8 mouse cellular contexts compared by ENCODE assay signal in the genomic region with DNA sequence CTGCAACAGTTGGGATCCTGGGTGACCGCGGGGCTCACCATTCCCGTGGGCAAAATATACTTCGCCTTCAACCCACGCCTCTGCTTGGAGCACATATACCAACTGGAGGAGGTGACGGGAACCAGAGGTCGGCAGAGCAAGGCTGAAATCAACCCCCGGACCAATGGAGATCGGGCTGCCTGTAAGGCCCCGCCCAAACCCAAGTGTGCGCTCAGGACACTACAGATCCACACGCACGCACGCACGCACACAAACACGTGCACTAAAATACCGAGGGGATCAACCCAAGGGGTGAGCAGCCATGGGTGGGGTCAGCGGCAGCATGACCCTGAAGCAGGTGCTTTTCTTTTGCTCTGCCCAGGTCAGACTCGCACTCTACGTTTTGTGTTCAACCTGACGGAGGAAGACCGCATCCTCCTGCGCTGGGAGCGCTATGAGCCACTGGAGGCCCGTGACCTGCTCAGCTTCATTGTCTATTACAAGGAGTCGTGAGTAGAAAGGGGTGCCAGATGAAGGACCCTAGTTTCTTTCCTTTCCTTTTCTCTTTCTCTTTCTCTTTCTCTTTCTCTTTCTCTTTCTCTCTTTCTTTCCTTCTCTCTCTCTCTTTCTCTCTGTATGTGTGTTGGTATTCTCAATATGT. TPM values are rescaled to one million over a fixed set of nuclear protein-coding genes. Genes with fewer than 3 reads are reported as not detected.
DNase-seq lines count a peak whose midpoint lies in the region; ATAC-seq lines count a peak whose summit lies in the region.

No protein-coding gene starts in this region.

- H3K4me2 ChIP-seq in heart, embryonic 15.5 days: peak overlapping the region; percentile 63
- peak overlapping the region; percentile 50 for H3K4me2 ChIP-seq in hindbrain, embryonic 13.5 days
- H3K4me2 ChIP-seq in midbrain, embryonic 11.5 days: peak overlapping the region; percentile 41

- H3K9me3 ChIP-seq in heart, embryonic 15.5 days (replicated peaks): no peaks in the 10 kb centered on the region
- no peaks in the 10 kb centered on the region for H3K9me3 ChIP-seq in hindbrain, embryonic 13.5 days
- no peaks in the 10 kb centered on the region for H3K9me3 ChIP-seq in midbrain, embryonic 11.5 days (ENCODE audit: control insufficient read depth, low read length)

- no peak; the same call in 1 of the 2 replicates for ATAC-seq in heart, embryonic 15.5 days (replicated peaks; ENCODE audit: insufficient number of reproducible peaks, insufficient read depth, low FRiP score, low read depth)
- no peak for ATAC-seq in hindbrain, embryonic 13.5 days (ENCODE audit: low FRiP score)
- no peak for ATAC-seq in midbrain, embryonic 11.5 days (ENCODE audit: low FRiP score)

- H3K4me3 ChIP-seq in heart, embryonic 15.5 days: peak overlapping the region; percentile 36
- peak overlapping the region; percentile 22 for H3K4me3 ChIP-seq in hindbrain, embryonic 13.5 days
- H3K4me3 ChIP-seq in midbrain, embryonic 11.5 days (ENCODE audit: low read depth, low read length): no peak overlapping the region

- WGBS in heart, embryonic 15.5 days: 6% methylated on average over 26 of the region's 26 CpGs
- whole genome bisulfite sequencing in hindbrain, embryonic 13.5 days: 4% methylated on average over 26 of the region's 26 CpGs
- 5% methylated on average over 26 of the region's 26 CpGs for WGBS in midbrain, embryonic 11.5 days

- peaks cover 94% of the 10 kb centered on the region for H3K27me3 ChIP-seq in heart, embryonic 15.5 days
- peaks cover 98% of the 10 kb centered on the region for H3K27me3 ChIP-seq in hindbrain, embryonic 13.5 days
- peaks cover 36% of the 10 kb centered on the region for H3K27me3 ChIP-seq in midbrain, embryonic 11.5 days (ENCODE audit: control insufficient read depth, insufficient read depth, low read length)

- H3K9ac ChIP-seq in heart, embryonic 15.5 days: no peak overlapping the region
- peak overlapping the region; percentile 11; the same call in 1 of the 2 replicates for H3K9ac ChIP-seq in hindbrain, embryonic 13.5 days
- no peak overlapping the region for H3K9ac ChIP-seq in midbrain, embryonic 11.5 days (ENCODE audit: low read length)

- no peak for DNase-seq in heart, adult 8-10 months (ENCODE audit: low spot score)
- peak; percentile 44 for DNase-seq in Muller cell, postnatal 12 days (ENCODE audit: inconsistent ontology term)
- no peak for DNase-seq in midbrain, embryonic 11.5 days (ENCODE audit: low spot score, missing footprints)
- DNase-seq in frontal cortex, postnatal 14 days (ENCODE audit: low spot score in 2 of 2): no peak
- DNase-seq in cerebellum, adult 11 months: no peak
- DNase-seq in urinary bladder, postnatal 4 days (ENCODE audit: low spot score in 2 of 2): no peak

- H3K4me1 ChIP-seq in heart, embryonic 15.5 days (replicated peaks): peaks cover 9% of the 10 kb centered on the region
- peaks cover 15% of the 10 kb centered on the region for H3K4me1 ChIP-seq in hindbrain, embryonic 13.5 days (replicated peaks)
- peaks cover 7% of the 10 kb centered on the region for H3K4me1 ChIP-seq in midbrain, embryonic 11.5 days (ENCODE audit: control insufficient read depth, insufficient read depth, low read length)

- no peaks in the 10 kb centered on the region for H3K36me3 ChIP-seq in heart, embryonic 15.5 days
- no peaks in the 10 kb centered on the region for H3K36me3 ChIP-seq in hindbrain, embryonic 13.5 days
- H3K36me3 ChIP-seq in midbrain, embryonic 11.5 days (ENCODE audit: control insufficient read depth, insufficient read depth, low read length): no peaks in the 10 kb centered on the region

- H3K27ac ChIP-seq in heart, embryonic 15.5 days: no peak overlapping the region
- H3K27ac ChIP-seq in hindbrain, embryonic 13.5 days: no peak overlapping the region
- H3K27ac ChIP-seq in midbrain, embryonic 11.5 days (ENCODE audit: low read depth, low read length): no peak overlapping the region

RNA-seq across cellular contexts. Expression of a gene that starts 7.4 kb away (rescaled TPM):
- 0.08 and 0.11 TPM in 2 replicates for polyA plus RNA-seq in heart, embryonic 15.5 days (2015; fragmentation: Nextera tagmentation; extraction: Ambion mirVana)
- total RNA-seq in heart, adult 8-10 months (2022): not detected
- polyA plus RNA-seq in hindbrain, embryonic 13.5 days (2015; fragmentation: Nextera tagmentation; extraction: Ambion mirVana): 1.4 TPM in 2 replicates
- polyA plus RNA-seq in midbrain, embryonic 11.5 days (2014; fragmentation: Nextera tagmentation; extraction: Ambion mirVana): 0.51 and 0.71 TPM in 2 replicates

RNA-seq across cellular contexts. Expression of a gene that starts 9.2 kb away (rescaled TPM):
- 0.40 and 4.9 TPM in 2 replicates for polyA plus RNA-seq in heart, embryonic 15.5 days (2015; fragmentation: Nextera tagmentation; extraction: Ambion mirVana)
- under 1 TPM in 3 of 4 experiments, not detected in 1; 0.16 to 0.30 (median 0.19) TPM for total RNA-seq in heart, adult 8-10 months (2022)
- 29.2 and 40.2 TPM in 2 replicates for polyA plus RNA-seq in hindbrain, embryonic 13.5 days (2015; fragmentation: Nextera tagmentation; extraction: Ambion mirVana)
- polyA plus RNA-seq in midbrain, embryonic 11.5 days (2014; fragmentation: Nextera tagmentation; extraction: Ambion mirVana): 2.4 and 3.2 TPM in 2 replicates

RNA-seq across cellular contexts. Expression of a gene that starts 19.9 kb away (rescaled TPM):
- 17.4 and 25.4 TPM in 2 replicates for polyA plus RNA-seq in heart, embryonic 15.5 days (2015; fragmentation: Nextera tagmentation; extraction: Ambion mirVana)
- 10 to 100 TPM; 14.0 to 19.9 (median 15.4) TPM for total RNA-seq in heart, adult 8-10 months (2022)
- 9.8 and 11.0 TPM in 2 replicates for polyA plus RNA-seq in hindbrain, embryonic 13.5 days (2015; fragmentation: Nextera tagmentation; extraction: Ambion mirVana)
- 5.4 and 6.9 TPM in 2 replicates for polyA plus RNA-seq in midbrain, embryonic 11.5 days (2014; fragmentation: Nextera tagmentation; extraction: Ambion mirVana)

RNA-seq across cellular contexts. Expression of a gene that starts 42.4 kb away (rescaled TPM):
- 0.37 and 3.8 TPM in 2 replicates for polyA plus RNA-seq in heart, embryonic 15.5 days (2015; fragmentation: Nextera tagmentation; extraction: Ambion mirVana)
- total RNA-seq in heart, adult 8-10 months (2022): under 1 TPM in 2 of 4 experiments, not detected in 2; 0.06 to 0.16 TPM
- polyA plus RNA-seq in hindbrain, embryonic 13.5 days (2015; fragmentation: Nextera tagmentation; extraction: Ambion mirVana): not detected in 2 replicates
- not detected in 2 replicates for polyA plus RNA-seq in midbrain, embryonic 11.5 days (2014; fragmentation: Nextera tagmentation; extraction: Ambion mirVana)

RNA-seq across cellular contexts. Expression of a gene that starts 55.7 kb away (rescaled TPM):
- polyA plus RNA-seq in heart, embryonic 15.5 days (2015; fragmentation: Nextera tagmentation; extraction: Ambion mirVana): 0.29 and 0.70 TPM in 2 replicates
- total RNA-seq in heart, adult 8-10 months (2022): under 1 TPM in 3 of 4 experiments, not detected in 1; 0.09 to 0.31 (median 0.13) TPM
- 0.43 and 0.71 TPM in 2 replicates for polyA plus RNA-seq in hindbrain, embryonic 13.5 days (2015; fragmentation: Nextera tagmentation; extraction: Ambion mirVana)
- polyA plus RNA-seq in midbrain, embryonic 11.5 days (2014; fragmentation: Nextera tagmentation; extraction: Ambion mirVana): 0.08 and 0.21 TPM in 2 replicates
